Mouse (Mus musculus) gonadal fat pad, adult 2 months (tissue): ENCODE data around the gene Gm3099. TPM values are rescaled to one million over a fixed set of nuclear protein-coding genes. Genes with fewer than 3 reads are reported as not detected.
"Not testable (repeated sequence)": the region's sequence is repeated elsewhere in the genome, so short reads cannot be mapped to it uniquely, and the experiment has no call there.

Source experiments
- DNase-seq: peaks from one replicate; pipeline ENCODE4 v3.0.0-alpha.2; 2012; ENCODE audit warnings: low read depth
- polyA plus RNA-seq: library from polyadenylated mRNA; depleted of rRNA; stranded (reverse); fragments of >200 nt; gene quantifications from 2 replicates; pipeline ENCODE4 v1.2.3, GENCODE M21; 2012; rRNA removed

Gm3099 gene
- polyA plus RNA-seq: not detected in 2 replicates

GRCm38 (mm10) chr14:3998094-3998493 lies at the start of gene Gm3099:
Gene Gm3099, plus strand, starts transcription at chr14:3998394.
- not testable (repeated sequence) for DNase-seq

GRCm38 (mm10) chr14:3963247-3963646 lies 34.9 kb upstream of the Gm3099 start, which contains the start of gene Gm3095:
Gene Gm3095, plus strand, starts transcription at chr14:3963547.
- DNase-seq: not testable (repeated sequence)

- not testable (repeated sequence) for DNase-seq
Observed at GRCm38 (mm10) chr14:4023641-4024040, 25.4 kb downstream of the Gm3099 start, which contains the start of gene Gm5796. Gene Gm5796, plus strand, starts transcription at chr14:4023941.

Other genes starting within 250 kb of the Gm3099 start
- gene Gm3002, start 188.3 kb upstream of the Gm3099 start, polyA plus RNA-seq: 0.54 and 0.56 TPM in 2 replicates
- 0.15 TPM in 1 of 2 replicates, not detected in the other for gene Gm3033, start 152.1 kb upstream of the Gm3099 start, polyA plus RNA-seq
- not detected in 2 replicates for gene Gm2916, start 114.2 kb upstream of the Gm3099 start, polyA plus RNA-seq
- gene Gm3029, start 66.6 kb upstream of the Gm3099 start, polyA plus RNA-seq: not detected in 2 replicates
- gene Gm3095, start 34.8 kb upstream of the Gm3099 start, polyA plus RNA-seq: 0.36 TPM in 1 of 2 replicates, not detected in the other
- 0.42 TPM in 2 replicates for gene Gm5796, start 25.5 kb downstream of the Gm3099 start, polyA plus RNA-seq
- not detected in 2 replicates for gene Gm3115, start 85.7 kb downstream of the Gm3099 start, polyA plus RNA-seq
- gene Gm8108, start 112.1 kb downstream of the Gm3099 start, polyA plus RNA-seq: 0.65 and 1.2 TPM in 2 replicates
- not detected in 2 replicates for gene Gm3127, start 166.6 kb downstream of the Gm3099 start, polyA plus RNA-seq
- 1.0 and 1.1 TPM in 2 replicates for gene Gm2974, start 184.2 kb downstream of the Gm3099 start, polyA plus RNA-seq